Mouse (Mus musculus) adrenal gland, postnatal 0 days (tissue): ENCODE results near the gene Fetub. TPM values are rescaled to one million over a fixed set of nuclear protein-coding genes. Genes with fewer than 3 reads are reported as not detected.

Experiments used
- polyA plus RNA-seq: library from polyadenylated mRNA; unstranded; fragments of >200 nt; fragmentation: Nextera tagmentation; extraction: Ambion mirVana; gene quantifications from 2 replicates; pipeline ENCODE4 v1.2.1, GENCODE M21; 2015

The Fetub gene
- polyA plus RNA-seq, result 16.0 and 20.6 TPM in 2 replicates

DNA sequence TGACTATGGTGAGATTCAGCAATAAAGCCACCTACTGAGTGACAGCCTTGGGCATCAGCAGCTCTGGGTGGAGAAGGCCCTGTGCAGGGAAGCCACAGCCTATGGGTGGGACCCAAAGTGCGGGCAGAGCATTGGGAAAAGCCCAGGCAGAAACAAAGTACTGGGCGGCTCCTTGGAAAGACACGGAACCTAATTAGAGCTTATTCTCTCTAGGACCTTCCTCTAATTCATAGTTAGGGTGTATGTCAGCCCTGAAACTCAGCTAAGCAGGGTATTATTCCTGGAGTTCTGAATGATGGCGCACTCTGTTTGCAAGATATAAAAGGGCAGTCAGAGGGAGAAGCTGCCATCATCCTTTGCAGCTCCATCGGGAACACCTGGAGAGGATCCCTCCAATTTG is at the start of gene Fetub:
TSS of gene Fetub (plus strand) at position 301 of the 400 bp plus-strand sequence.

DNA sequence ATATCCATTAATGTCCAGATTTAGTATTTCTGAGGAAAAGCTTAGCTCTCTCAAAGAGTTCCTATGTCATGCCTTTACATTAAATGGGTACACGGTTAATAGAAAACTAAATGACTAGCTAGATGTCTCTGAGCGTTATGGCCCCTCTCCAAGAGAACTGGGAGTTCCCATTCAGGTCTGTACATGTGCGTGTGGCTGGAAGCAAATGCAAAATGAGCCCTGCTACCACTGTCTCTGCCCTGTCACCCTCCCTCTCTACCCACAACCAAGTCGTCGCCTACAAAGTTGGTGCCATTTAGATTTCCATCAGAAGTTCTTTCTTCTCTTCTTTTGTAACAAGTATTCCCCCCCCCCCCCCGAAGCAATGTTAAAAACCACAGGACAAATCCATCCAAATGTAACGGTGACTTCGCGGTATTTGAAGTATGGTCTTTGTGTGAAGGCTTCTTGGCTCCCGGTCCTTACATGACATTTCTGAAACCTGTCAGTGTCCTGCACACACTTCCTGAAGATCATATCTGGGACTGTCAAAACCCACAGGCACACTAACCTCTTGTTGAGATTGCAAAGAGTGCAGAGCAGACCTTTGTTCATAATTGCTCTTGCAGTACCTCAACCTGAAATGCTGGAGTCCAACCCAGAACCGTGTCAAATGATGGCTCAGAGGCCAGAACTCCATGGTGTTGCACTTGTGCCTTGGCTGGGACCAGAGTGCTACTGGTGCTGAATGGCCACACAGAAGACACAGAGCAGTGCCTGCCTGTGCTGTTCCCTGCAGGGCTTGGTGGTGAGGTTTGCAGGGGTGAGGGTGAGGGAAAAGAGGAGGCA is 27.2 kb upstream of the Fetub start, which contains the start of gene Ahsg:
TSS of gene Ahsg (plus strand) at position 595 of the 828 bp plus-strand sequence.

DNA sequence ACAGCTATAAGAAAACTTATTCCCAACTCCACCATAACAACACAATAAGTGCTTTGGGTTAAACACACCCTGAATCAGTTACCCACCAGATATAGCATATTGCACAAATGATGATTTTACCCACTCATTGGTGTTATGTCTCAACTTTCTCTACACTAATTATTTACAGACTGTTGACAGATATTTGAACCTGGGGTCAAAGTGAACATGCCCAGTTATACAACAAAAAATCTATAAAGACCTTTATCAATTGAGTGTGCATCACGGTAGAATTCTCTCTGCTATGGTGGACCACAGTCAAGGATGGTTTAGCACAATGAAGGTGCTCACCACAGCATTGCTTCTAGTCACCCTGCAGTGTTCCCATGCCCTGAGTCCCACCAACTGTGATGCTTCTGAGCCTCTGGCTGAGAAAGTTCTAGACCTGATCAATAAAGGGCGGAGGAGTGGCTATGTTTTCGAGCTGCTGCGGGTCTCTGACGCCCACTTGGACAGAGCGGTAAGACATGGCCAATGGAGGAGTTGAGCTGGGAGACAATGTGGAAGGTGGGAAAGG is 32.8 kb downstream of the Fetub start, which contains the start of gene Hrg:
TSS of gene Hrg (plus strand) at position 233 of the 556 bp plus-strand sequence.

Other genes starting within 250 kb of the Fetub start
- gene Crygs, start 106.8 kb upstream of the Fetub start, polyA plus RNA-seq, result 0.14 TPM in 1 of 2 replicates, not detected in the other
- gene Tbccd1, start 60.7 kb upstream of the Fetub start, polyA plus RNA-seq, result 14.3 and 19.3 TPM in 2 replicates
- 60.1 and 84.8 TPM in 2 replicates for gene Dnajb11, start 60.5 kb upstream of the Fetub start, polyA plus RNA-seq
- 576 and 827 TPM in 2 replicates for gene Ahsg, start 27.1 kb upstream of the Fetub start, polyA plus RNA-seq
- gene Hrg, start 32.7 kb downstream of the Fetub start, polyA plus RNA-seq, result 10.5 and 16.4 TPM in 2 replicates
- 9.9 and 13.6 TPM in 2 replicates for gene Kng2, start 111.1 kb downstream of the Fetub start, polyA plus RNA-seq
- gene Kng1, start 139.5 kb downstream of the Fetub start, polyA plus RNA-seq, result 108 and 144 TPM in 2 replicates
- 253 and 255 TPM in 2 replicates for gene Eif4a2, start 189.1 kb downstream of the Fetub start, polyA plus RNA-seq
- 75.6 and 86.8 TPM in 2 replicates for gene Rfc4, start 209.4 kb downstream of the Fetub start, polyA plus RNA-seq
- gene Adipoq, start 228.2 kb downstream of the Fetub start, polyA plus RNA-seq, result 0.16 and 19.7 TPM in 2 replicates